ENCODE assay signal across 34 mouse cellular contexts in genomic region chr2:153775472-153775871, GRCm38 (mm10). TPM values are rescaled to one million over a fixed set of nuclear protein-coding genes. Genes with fewer than 3 reads are reported as not detected.
"Had no signal": no experiment of that assay in that cellular context is flagged by ENCODE, and none has a peak within 500 bp of the region (broad histone marks: within the 10 kb centered on the region; RNA-seq: fewer than 3 reads in every experiment).

No protein-coding gene starts in this region.

- H3K4me2 ChIP-seq: embryonic facial prominence, embryonic 12.5 days; embryonic facial prominence, embryonic 13.5 days; embryonic facial prominence, embryonic 15.5 days; forebrain, embryonic 12.5 days; forebrain, embryonic 13.5 days; forebrain, embryonic 15.5 days had no signal

- H3K9me3 ChIP-seq: embryonic facial prominence, embryonic 10.5 days; embryonic facial prominence, embryonic 12.5 days; embryonic facial prominence, embryonic 13.5 days; embryonic facial prominence, embryonic 15.5 days; forebrain, embryonic 12.5 days; forebrain, embryonic 13.5 days; forebrain, embryonic 15.5 days had no signal

- H3K27ac ChIP-seq: embryonic facial prominence, embryonic 10.5 days; embryonic facial prominence, embryonic 12.5 days; embryonic facial prominence, embryonic 13.5 days; embryonic facial prominence, embryonic 15.5 days; forebrain, embryonic 10.5 days; forebrain, embryonic 12.5 days; forebrain, embryonic 13.5 days; forebrain, embryonic 15.5 days; heart, adult 2 months had no signal

- ATAC-seq: forebrain, embryonic 13.5 days; forebrain, embryonic 14.5 days; forebrain, embryonic 15.5 days; forebrain, embryonic 16.5 days; forebrain, postnatal 0 days had no signal

- H3K4me3 ChIP-seq: embryonic facial prominence, embryonic 10.5 days; embryonic facial prominence, embryonic 12.5 days; embryonic facial prominence, embryonic 13.5 days; embryonic facial prominence, embryonic 15.5 days; erythroblast, embryonic 14.5 days; forebrain, embryonic 10.5 days; forebrain, embryonic 12.5 days; forebrain, embryonic 13.5 days; forebrain, embryonic 15.5 days; heart, adult 2 months had no signal

- H3K9ac ChIP-seq: embryonic facial prominence, embryonic 12.5 days; embryonic facial prominence, embryonic 13.5 days; embryonic facial prominence, embryonic 15.5 days; forebrain, embryonic 12.5 days; forebrain, embryonic 13.5 days; forebrain, embryonic 15.5 days; forebrain, postnatal 0 days had no signal

- H3K27me3 ChIP-seq: embryonic facial prominence, embryonic 12.5 days; embryonic facial prominence, embryonic 13.5 days; embryonic facial prominence, embryonic 15.5 days; forebrain, embryonic 13.5 days; forebrain, embryonic 15.5 days had no signal

- DNase-seq: cerebellum, adult 18-20 months; cerebellum, adult 2 months; cerebellum, adult 8-10 months; cerebellum, adult 9-10 months; cerebellum, adult 9-11 months; cerebellum, postnatal 10 days; cerebellum, postnatal 14 days; cerebellum, postnatal 25 days; cerebellum, postnatal 36 days; embryo, embryonic 11 days; forebrain, postnatal 0 days; gastrocnemius, postnatal 10 days; gastrocnemius, postnatal 14 days; gastrocnemius, postnatal 25 days; gastrocnemius, postnatal 36 days; heart, adult 18-20 months; heart, adult 2 months had no signal

RNA-seq across cellular contexts. Expression of gene Efcab8, which starts 4.3 kb away (rescaled TPM):
- total RNA-seq: common myeloid progenitor, adult 5-6 weeks; gastrocnemius, adult 18-20 months; gastrocnemius, postnatal 25 days; gastrocnemius, postnatal 36 days; granulocyte monocyte progenitor cell, adult 5-6 weeks; heart, adult 18-20 months; heart, adult 2 months; heart, adult 8-10 months had no signal
- polyA plus RNA-seq: embryonic facial prominence, embryonic 10.5 days; embryonic facial prominence, embryonic 11.5 days; embryonic facial prominence, embryonic 13.5 days; embryonic facial prominence, embryonic 15.5 days; forebrain, embryonic 10.5 days; forebrain, embryonic 11.5 days; forebrain, embryonic 12.5 days; forebrain, embryonic 14.5 days; forebrain, embryonic 15.5 days; forebrain, postnatal 0 days had no signal
